Mouse (Mus musculus) MEL (cell line): Measurements from ENCODE around the gene Hoxb9. TPM values are rescaled to one million over a fixed set of nuclear protein-coding genes. Genes with fewer than 3 reads are reported as not detected.

ENCODE experiments used
- DNase-seq: peaks from one replicate; pipeline ENCODE4 v3.0.0; 2011; ENCODE audit warnings: low read depth, low spot score
- H3K27ac ChIP-seq: 2 replicates; pipeline ENCODE4 v1.5.1; 2012; ENCODE audit warnings: low read depth, mild to moderate bottlenecking, control low read depth, low read length, moderate library complexity; ENCODE audit not compliant: control insufficient read depth
- H3K27me3 ChIP-seq, 2 experiments: fragments of 150-350 bp in 1 of 2; sonication (generic) in 1 of 2; 2 replicates each; pipeline ENCODE4 v1.6.1; 2012; ENCODE audit warnings: low read length in 2 of 2, mild to moderate bottlenecking in 2 of 2, improper control_type of control experiment in 1 of 2, moderate library complexity in 1 of 2; ENCODE audit not compliant: insufficient read depth in 2 of 2, control insufficient read depth in 1 of 2
- H3K36me3 ChIP-seq, 2 experiments: 2 replicates each; pipeline ENCODE4 v1.6.1; 2012 to 2014; ENCODE audit warnings: low read length in 2 of 2, improper control_type of control experiment in 1 of 2, inconsistent platforms in 1 of 2, mild to moderate bottlenecking in 1 of 2; ENCODE audit not compliant: insufficient read depth in 2 of 2, control insufficient read depth in 1 of 2
- H3K4me1 ChIP-seq, 2 experiments: fragments of 150-350 bp in 1 of 2; sonication (generic) in 1 of 2; 2 replicates each; pipeline ENCODE4 v1.6.1; 2012; ENCODE audit warnings: low read length in 2 of 2, improper control_type of control experiment in 1 of 2, mild to moderate bottlenecking in 1 of 2; ENCODE audit not compliant: insufficient read depth in 2 of 2, control insufficient read depth in 1 of 2
- H3K4me3 ChIP-seq, 2 experiments: fragments of 150-350 bp in 1 of 2; sonication (generic) in 1 of 2; 2 replicates each; pipeline ENCODE4 v1.5.1; 2012; ENCODE audit warnings: low read depth in 2 of 2, low read length in 2 of 2, mild to moderate bottlenecking in 2 of 2, moderate library complexity in 2 of 2, control low read depth in 1 of 2, improper control_type of control experiment in 1 of 2; ENCODE audit not compliant: control insufficient read depth in 1 of 2, insufficient read depth in 1 of 2
- H3K79me2 ChIP-seq: 2 replicates; pipeline ENCODE4 v1.6.1; 2012; ENCODE audit warnings: mild to moderate bottlenecking, low read length, moderate library complexity; ENCODE audit not compliant: control insufficient read depth, poor library complexity, insufficient read depth
- H3K9ac ChIP-seq: 2 replicates; pipeline ENCODE4 v1.6.1; 2012; ENCODE audit warnings: low read depth, mild to moderate bottlenecking, control low read depth, low read length, moderate library complexity; ENCODE audit not compliant: control insufficient read depth, poor library complexity, severe bottlenecking
- H3K9me3 ChIP-seq: fragments of 150-350 bp; sonication (generic); replicated peaks from 2 replicates; pipeline ENCODE4 v1.6.1; 2012; ENCODE audit warnings: mild to moderate bottlenecking, low read length, improper control_type of control experiment, moderate library complexity; ENCODE audit not compliant: insufficient read depth
- CHD2 ChIP-seq: IDR thresholded peaks from 2 replicates; pipeline ENCODE4 v1.6.1; 2011; ENCODE audit warnings: low read length, improper control_type of control experiment
- CTCF ChIP-seq, 3 experiments: IDR thresholded peaks in 2 of 3; conservative IDR thresholded peaks in 1 of 3; 2 replicates each; pipeline ENCODE4 v1.5.1; 2011 to 2012; ENCODE audit warnings: low read length in 3 of 3, low read depth in 2 of 3, mild to moderate bottlenecking in 2 of 3, improper control_type of control experiment in 1 of 3, inconsistent platforms in 1 of 3, mixed read lengths in 1 of 3, moderate library complexity in 1 of 3; ENCODE audit not compliant: control insufficient read depth in 1 of 3, insufficient read depth in 1 of 3, poor library complexity in 1 of 3, severe bottlenecking in 1 of 3
- E2F4 ChIP-seq: IDR thresholded peaks from 2 replicates; pipeline ENCODE4 v1.6.1; 2011; ENCODE audit warnings: low read depth, low read length, improper control_type of control experiment, borderline replicate concordance
- ELF1 ChIP-seq: IDR thresholded peaks from 2 replicates; pipeline ENCODE4 v1.6.1; 2014; ENCODE audit warnings: low read depth, mild to moderate bottlenecking, inconsistent platforms, low read length, improper control_type of control experiment, moderate library complexity
- EP300 ChIP-seq, 2 experiments: IDR thresholded peaks; 2 replicates each; pipeline ENCODE4 v1.6.1; 2011; ENCODE audit warnings: improper control_type of control experiment in 2 of 2, low read length in 2 of 2, low read depth in 1 of 2, mild to moderate bottlenecking in 1 of 2
- MAFK ChIP-seq: IDR thresholded peaks from 2 replicates; pipeline ENCODE4 v1.6.1; 2011; ENCODE audit warnings: low read depth, mild to moderate bottlenecking, low read length, improper control_type of control experiment, borderline replicate concordance
- MAZ ChIP-seq: IDR thresholded peaks from 2 replicates; pipeline ENCODE4 v1.6.1; 2012; ENCODE audit warnings: low read depth, mild to moderate bottlenecking, inconsistent platforms, low read length, improper control_type of control experiment
- POLR2AphosphoS2 ChIP-seq: IDR thresholded peaks from 2 replicates; pipeline ENCODE4 v1.6.1; 2011; ENCODE audit warnings: low read length, improper control_type of control experiment
- RAD21 ChIP-seq: IDR thresholded peaks from 2 replicates; pipeline ENCODE4 v1.6.1; 2011; ENCODE audit warnings: mild to moderate bottlenecking, low read depth, low read length, improper control_type of control experiment
- RCOR1 ChIP-seq: IDR thresholded peaks from 2 replicates; pipeline ENCODE4 v1.6.1; 2012; ENCODE audit warnings: low read depth, mild to moderate bottlenecking, inconsistent platforms, low read length, improper control_type of control experiment
- TBP ChIP-seq: IDR thresholded peaks from 2 replicates; pipeline ENCODE4 v1.8.0; 2011; ENCODE audit warnings: low read depth, low read length, improper control_type of control experiment
- TCF12 ChIP-seq: IDR thresholded peaks from 2 replicates; pipeline ENCODE4 v1.6.1; 2014; ENCODE audit warnings: low read depth, mild to moderate bottlenecking, inconsistent platforms, low read length, improper control_type of control experiment, moderate library complexity
- USF1 ChIP-seq: IDR thresholded peaks from 2 replicates; pipeline ENCODE4 v1.6.1; 2014; ENCODE audit warnings: low read depth, mild to moderate bottlenecking, inconsistent platforms, low read length, improper control_type of control experiment, moderate library complexity
- ZC3H11A ChIP-seq: IDR thresholded peaks from 2 replicates; pipeline ENCODE4 v1.6.1; 2012; ENCODE audit warnings: low read depth, mild to moderate bottlenecking, inconsistent platforms, low read length, improper control_type of control experiment
- ZMIZ1 ChIP-seq: IDR thresholded peaks from 2 replicates; pipeline ENCODE4 v1.6.1; 2012; ENCODE audit warnings: low read depth, mild to moderate bottlenecking, inconsistent platforms, low read length, improper control_type of control experiment, moderate library complexity
- polyA plus RNA-seq, 2 experiments: library from polyadenylated mRNA; stranded (reverse) in 1 of 2; unstranded in 1 of 2; fragments of >175 nt in 1 of 2; fragments of >200 nt in 1 of 2; gene quantifications; 2 replicates each; pipeline versions ENCODE4 v1.2.1 to v1.2.4; 2012; ENCODE audit warnings: low replicate concordance in 2 of 2, low read depth in 1 of 2; ENCODE audit not compliant: insufficient read length in 2 of 2, insufficient read depth in 1 of 2, missing spikeins in 1 of 2
- total RNA-seq: library from RNA; depleted of rRNA; stranded (reverse); fragments of 300-350 nt; gene quantifications from 2 replicates; pipeline ENCODE4 v1.2.3, GENCODE M21; 2012

Hoxb9 gene
- total and polyA plus RNA-seq, 3 experiments: not detected

DNA sequence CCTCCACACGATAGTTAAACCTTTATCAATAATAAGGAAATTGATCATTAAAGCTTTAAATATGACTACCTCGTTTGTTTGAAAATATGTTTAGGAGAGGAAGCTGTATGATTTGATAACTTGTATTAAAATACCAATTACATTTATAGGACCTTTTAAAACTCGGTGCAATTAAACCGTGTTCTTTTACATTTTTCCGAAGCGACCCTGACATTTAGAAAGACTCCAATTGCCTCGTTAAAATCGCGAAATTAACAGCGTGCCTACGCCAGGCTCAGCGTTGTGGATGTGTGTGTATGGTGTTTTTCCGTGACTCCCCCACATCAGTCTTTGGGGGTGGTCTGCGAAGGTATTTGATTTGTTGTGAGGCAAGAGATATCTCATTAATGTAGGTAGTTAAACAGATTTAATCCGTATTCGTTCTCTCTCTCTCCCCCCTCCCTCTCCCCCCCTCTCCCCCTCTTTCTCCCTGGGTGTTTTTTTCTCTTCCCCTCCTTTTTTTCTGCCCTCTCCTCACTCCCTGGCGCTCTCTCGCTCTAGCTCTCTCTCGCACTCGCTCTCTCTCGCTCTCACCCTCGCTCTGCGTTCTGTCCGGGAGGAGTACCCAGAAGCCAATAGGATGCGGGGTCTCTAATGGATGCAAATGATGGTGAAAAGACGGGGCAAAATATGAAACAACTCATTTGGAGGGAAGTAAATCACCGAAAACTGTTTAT, 10.8 kb downstream of the Hoxb9 start, which contains the start of gene Hoxb8 (continued):
- no peak for TF ChIP-seq CTCF (IDR thresholded peaks at IDR 0.05 in 2 of 3, conservative IDR thresholded peaks at IDR 0.05 in 1 of 3; ENCODE audit: control insufficient read depth in 1 of 3, insufficient read depth in 1 of 3, low read depth in 2 of 3, low read length in 3 of 3, poor library complexity in 1 of 3, severe bottlenecking in 1 of 3)

DNA sequence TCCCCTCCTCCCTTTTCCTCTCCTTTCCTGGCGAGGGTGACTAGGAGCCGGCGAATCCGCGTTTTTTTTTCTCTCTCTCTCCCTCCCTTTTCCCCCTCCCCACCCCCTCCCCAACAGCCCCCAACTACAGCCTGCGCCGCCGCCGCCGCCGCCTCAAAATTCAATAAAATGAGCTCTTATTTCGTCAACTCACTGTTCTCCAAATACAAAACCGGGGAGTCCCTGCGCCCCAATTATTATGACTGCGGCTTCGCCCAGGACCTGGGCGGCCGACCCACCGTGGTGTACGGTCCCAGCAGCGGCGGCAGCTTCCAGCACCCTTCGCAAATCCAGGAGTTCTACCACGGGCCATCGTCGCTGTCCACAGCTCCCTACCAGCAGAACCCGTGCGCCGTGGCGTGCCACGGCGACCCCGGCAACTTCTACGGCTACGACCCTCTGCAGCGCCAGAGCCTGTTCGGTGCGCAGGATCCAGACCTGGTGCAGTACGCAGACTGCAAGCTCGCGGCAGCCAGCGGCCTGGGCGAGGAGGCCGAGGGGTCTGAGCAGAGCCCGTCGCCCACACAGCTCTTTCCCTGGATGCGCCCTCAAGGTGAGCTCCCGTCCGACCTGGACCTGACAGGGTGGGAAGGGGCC, 11.7 kb downstream of the Hoxb9 start:
- Histone ChIP-seq H3K4me1 (no peaks in the 10 kb centered on the region), H3K27me3 (peaks cover 2 to 7% of the 10 kb centered on the region in 2 experiments), H3K27ac (no peak overlapping the region), H3K9me3 (no peaks in the 10 kb centered on the region), H3K9ac (no peak overlapping the region), H3K79me2 (no peaks in the 10 kb centered on the region), H3K36me3 (no peaks in the 10 kb centered on the region), H3K4me3 (no peak overlapping the region)
- TF ChIP-seq RCOR1: no peak
- no peak for TF ChIP-seq CHD2
- no peak for TF ChIP-seq USF1
- no peak for TF ChIP-seq E2F4
- TF ChIP-seq EP300 (IDR thresholded peaks at IDR 0.05; ENCODE audit: low read depth in 1 of 2, low read length in 2 of 2): no peak
- TF ChIP-seq ELF1: no peak
- DNase-seq: no peak

GRCm38 (mm10) chr11:96284041-96284749, 12.9 kb downstream of the Hoxb9 start:
- peaks cover 2 to 7% of the 10 kb centered on the region in 2 experiments for H3K27me3 ChIP-seq
- no peak for DNase-seq
- H3K9me3 ChIP-seq: no peaks in the 10 kb centered on the region
- no peaks in the 10 kb centered on the region for H3K36me3 ChIP-seq
- H3K4me3 ChIP-seq: no peak overlapping the region
- no peaks in the 10 kb centered on the region for H3K79me2 ChIP-seq
- TF ChIP-seq MAZ (no peak), CTCF (IDR thresholded peaks at IDR 0.05 in 2 of 3, conservative IDR thresholded peaks at IDR 0.05 in 1 of 3; ENCODE audit: control insufficient read depth in 1 of 3, insufficient read depth in 1 of 3, low read depth in 2 of 3, low read length in 3 of 3, poor library complexity in 1 of 3, severe bottlenecking in 1 of 3) (no peak), TCF12 (no peak), RAD21 (no peak), ZC3H11A (no peak), E2F4 (no peak), ZMIZ1 (no peak), POLR2AphosphoS2 (no peak), TBP (no peak), MAFK (no peak)
- no peak overlapping the region for H3K27ac ChIP-seq
- H3K9ac ChIP-seq: no peak overlapping the region
- H3K4me1 ChIP-seq: no peaks in the 10 kb centered on the region
